Mouse (Mus musculus) spleen, adult 2 months (tissue): ENCODE results near the gene Fancl.

Source experiments
- CTCF ChIP-seq: fragments of 200-500 bp; IDR thresholded peaks from 2 replicates; pipeline ENCODE4 v1.5.1; 2011; ENCODE audit warnings: mild to moderate bottlenecking, inconsistent platforms; ENCODE audit not compliant: insufficient read depth, insufficient read length, insufficient replicate concordance; ENCODE audit errors: extremely low read depth
- POLR2A ChIP-seq: fragments of 200-500 bp; IDR thresholded peaks from 2 replicates; pipeline ENCODE4 v1.6.1; 2011; ENCODE audit warnings: low read depth, low read length, inconsistent platforms

DNA sequence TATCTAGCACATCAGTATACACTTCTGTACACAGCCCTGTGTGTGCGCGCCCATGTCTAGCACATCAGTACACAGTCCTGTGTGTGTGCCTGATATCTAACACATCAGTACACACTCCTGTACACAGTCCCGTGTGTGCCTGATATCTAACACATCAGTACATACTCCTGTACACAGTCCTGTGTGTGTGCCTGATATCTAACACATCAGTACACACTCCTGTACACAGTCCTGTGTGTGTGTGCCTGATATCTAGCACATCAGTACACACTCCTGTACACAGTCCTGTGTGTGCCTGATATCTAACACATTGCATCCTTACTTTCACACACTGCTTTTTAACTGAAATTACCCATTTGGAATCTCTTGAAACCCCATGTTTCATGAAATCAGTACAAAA lies 27.0 kb downstream of the Fancl start:
- TF ChIP-seq CTCF: no peak
- no peak for TF ChIP-seq POLR2A
